Mouse (Mus musculus) C2C12 (cell line): ENCODE results near the gene Jade1.

Source experiments
- CEBPB ChIP-seq: IDR thresholded peaks from one replicate; pipeline ENCODE4 v1.6.1; 2011; ENCODE audit warnings: low read depth, mild to moderate bottlenecking, control low read depth, moderate library complexity
- CTCF ChIP-seq: IDR thresholded peaks from one replicate; pipeline ENCODE4 v1.5.1; 2011; ENCODE audit not compliant: control insufficient read depth, insufficient read depth, insufficient read length
- MAX ChIP-seq: IDR thresholded peaks from one replicate; pipeline ENCODE4 v1.6.1; 2011; ENCODE audit warnings: mild to moderate bottlenecking, control low read depth
- MYOD1 ChIP-seq: IDR thresholded peaks from one replicate; pipeline ENCODE4 v1.6.1; 2011; ENCODE audit warnings: low read depth; ENCODE audit not compliant: control insufficient read depth, insufficient read length
- MYOG ChIP-seq: IDR thresholded peaks from one replicate; pipeline ENCODE4 v1.6.1; 2011; ENCODE audit not compliant: control insufficient read depth, insufficient read length; ENCODE audit errors: extremely low read depth
- USF1 ChIP-seq: IDR thresholded peaks from one replicate; pipeline ENCODE4 v1.6.1; 2011; ENCODE audit warnings: low read depth, mild to moderate bottlenecking, control low read depth, moderate library complexity

DNA sequence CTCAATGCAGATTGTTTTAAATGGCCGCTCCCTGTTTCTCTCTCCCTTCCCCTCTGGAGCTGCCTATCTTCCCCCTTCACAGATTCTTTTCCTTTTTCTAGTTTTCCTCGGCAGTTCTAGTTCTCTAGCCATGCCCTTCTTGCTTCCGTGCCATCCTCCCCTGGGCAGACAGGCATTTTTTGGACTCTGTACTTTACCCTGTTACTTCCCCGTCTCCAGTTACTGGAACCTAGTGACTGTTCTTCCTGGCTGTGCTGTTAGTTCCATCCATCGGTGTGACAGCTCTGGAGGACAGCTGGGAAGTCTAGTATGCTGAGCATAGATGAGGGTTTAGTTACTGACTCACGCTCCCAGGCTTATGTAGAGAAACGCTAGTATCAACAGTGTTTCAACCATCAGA lies 65.4 kb downstream of the Jade1 start:
- TF ChIP-seq USF1 (no peak), CTCF (no peak), CEBPB (no peak), MAX (no peak), MYOD1 (no peak), MYOG (no peak)
